Mouse (Mus musculus) heart, adult 2 months (tissue): ENCODE measurements at regions not wholly inside any gene's neighbourhood (a gene's known extent, or its start where the extent isn't known, plus 50 kb on each side); places are given as distances from the start of the nearest gene placed in this dataset.

Experiments
- CTCF ChIP-seq: fragments of 200-600 bp; IDR thresholded peaks from 2 replicates; pipeline ENCODE4 v1.8.1; 2022; ENCODE audit warnings: antibody characterized with exemption, mild to moderate bottlenecking, moderate library complexity
- POLR2A ChIP-seq: fragments of 200-500 bp; IDR thresholded peaks from 2 replicates; pipeline ENCODE4 v1.6.1; 2011; ENCODE audit warnings: mild to moderate bottlenecking, low read depth, low read length, control low read depth; ENCODE audit not compliant: insufficient read depth

GRCm38 (mm10) chr3:134605356-134605771, 223.4 kb upstream of the Tacr3 start:
- TF ChIP-seq CTCF = no peak
- no peak for TF ChIP-seq POLR2A
